Mouse (Mus musculus): Measurements from ENCODE around the gene Ubp1. TPM values are rescaled to one million over a fixed set of nuclear protein-coding genes. Genes with fewer than 3 reads are reported as not detected.
"Not testable (repeated sequence)": the region's sequence is repeated elsewhere in the genome, so short reads cannot be mapped to it uniquely, and the experiment has no call there.

The Ubp1 gene
- 76.9 and 79.6 TPM in 2 replicates for total RNA-seq (2021)
- long read RNA-seq, transcript Ubp1-201 (16 exons, 3,742 nt), result major isoform, 6 of 32 reads
- long read RNA-seq, partial matches to known transcripts, result 6 of 32 reads
- long read RNA-seq, other reads (novel, unspliced or antisense), result 16 of 32 reads

DNA sequence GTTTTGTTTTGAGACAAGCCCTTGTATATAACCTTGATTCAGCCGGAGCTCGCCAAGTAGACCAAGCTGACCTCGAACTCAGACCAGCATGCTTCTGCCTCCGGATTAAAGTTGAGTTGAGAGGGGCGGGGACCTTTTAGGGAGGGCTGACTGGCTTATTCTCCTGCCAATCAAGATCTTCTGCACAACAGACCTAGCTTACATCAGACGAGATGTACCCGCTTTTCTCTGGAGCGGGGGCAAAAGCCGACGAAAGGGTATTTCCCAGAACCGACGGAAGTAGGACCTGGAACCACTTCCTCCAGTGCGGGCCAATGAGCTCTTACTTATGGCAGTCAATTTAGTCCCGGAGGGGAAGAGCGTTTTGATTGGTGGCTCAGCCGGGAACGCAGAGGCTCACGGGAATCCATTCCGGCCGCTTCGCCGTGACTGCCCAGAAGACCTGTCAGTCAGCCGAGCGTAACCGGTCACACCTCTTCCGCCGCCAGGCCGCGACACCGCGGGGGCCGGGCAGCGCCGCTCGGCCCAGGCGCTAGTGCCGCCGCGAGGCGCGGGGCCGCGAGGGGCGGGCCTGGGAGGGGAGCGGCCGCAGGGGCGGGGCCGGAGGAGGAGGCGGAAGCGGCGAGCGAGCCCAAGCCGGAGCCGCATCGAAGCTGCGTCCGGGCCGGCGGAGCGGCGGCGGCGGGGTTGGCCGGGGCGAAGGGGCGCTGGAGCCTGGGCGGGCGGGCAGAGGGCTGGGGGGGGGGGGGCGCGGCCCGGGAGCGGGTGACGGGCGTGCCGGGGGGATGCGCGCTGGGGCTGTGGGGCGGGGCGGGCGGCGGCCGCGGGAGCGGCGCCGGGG, at the start of gene Ubp1:
Gene Ubp1 (plus strand): TSS at position 401 of the 841 bp plus-strand sequence.
- DNase-seq, result peak; percentile 93

DNA sequence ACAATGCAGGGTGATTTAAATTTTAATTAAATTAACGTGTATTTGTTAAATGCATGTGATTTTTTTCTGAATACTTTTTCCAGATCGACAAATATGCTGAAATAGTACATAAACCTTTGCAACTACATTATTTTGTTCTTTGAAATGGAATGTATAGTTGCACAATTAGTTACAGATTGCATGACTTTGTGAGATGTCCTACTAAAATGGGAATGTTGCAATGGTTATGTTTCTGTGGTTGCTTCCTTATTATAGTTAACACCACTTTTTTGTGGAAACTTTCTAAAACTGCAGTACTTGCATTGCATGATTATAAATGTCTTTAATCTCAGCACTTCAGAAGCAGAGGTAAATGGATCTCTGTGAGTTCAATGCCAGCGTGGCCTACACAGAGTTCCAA, 35.8 kb upstream of the Ubp1 start:
- no peak for DNase-seq

- DNase-seq, result no peak
These were observed 27.6 kb upstream of the Ubp1 start for GRCm38 (mm10) chr9:113903136-113903535.

DNA sequence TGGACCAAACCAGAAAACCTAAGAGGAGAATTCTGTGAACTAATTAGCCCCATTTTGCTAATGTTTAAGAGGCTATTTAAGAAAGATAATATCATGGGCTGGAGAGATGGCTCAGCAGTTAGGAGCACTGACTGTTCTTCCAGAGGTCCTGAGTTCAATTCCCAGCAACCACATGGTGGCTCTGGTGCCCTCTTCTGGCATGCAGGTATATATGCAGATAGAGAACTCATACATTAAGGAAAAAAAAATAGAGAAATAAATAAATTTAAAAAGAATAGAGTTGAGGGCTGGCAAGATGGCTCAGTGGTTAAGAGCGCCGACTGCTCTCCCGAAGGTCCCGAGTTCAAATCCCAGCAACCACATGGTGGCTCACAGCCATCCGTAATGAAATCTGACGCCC, 26.4 kb upstream of the Ubp1 start:
- not testable (repeated sequence) for DNase-seq

GRCm38 (mm10) chr9:113915789-113916188, 14.9 kb upstream of the Ubp1 start:
- DNase-seq, result no peak

GRCm38 (mm10) chr9:113922677-113923076, 8.1 kb upstream of the Ubp1 start:
- no peak for DNase-seq

- no peak for DNase-seq
These were observed 5.9 kb upstream of the Ubp1 start for GRCm38 (mm10) chr9:113924883-113925282.

DNA sequence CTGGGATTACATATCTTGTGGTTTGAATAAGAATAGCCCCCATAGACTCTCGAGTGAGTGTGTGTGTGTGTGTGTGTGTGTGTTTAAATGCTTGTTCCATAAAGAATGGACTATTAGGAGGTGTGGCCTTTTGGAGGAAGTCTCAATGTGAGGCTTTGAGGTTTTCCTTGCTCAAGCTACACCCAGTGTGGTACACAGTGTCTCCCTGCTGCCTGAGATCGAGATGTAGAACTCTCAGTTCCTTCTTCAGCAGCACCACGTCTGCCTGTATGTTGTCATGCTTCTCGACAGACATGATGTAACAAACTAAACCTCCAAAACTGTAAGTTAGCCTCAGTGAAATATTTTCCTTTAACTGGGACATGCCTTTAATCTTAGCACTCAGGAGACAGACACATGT, 2.1 kb upstream of the Ubp1 start:
- DNase-seq, result no peak

- DNase-seq, result no peak
These were observed 1.1 kb upstream of the Ubp1 start for GRCm38 (mm10) chr9:113929676-113930075.

- DNase-seq, result peak; percentile 25
These were observed 803 bp downstream of the Ubp1 start for GRCm38 (mm10) chr9:113931375-113932099.

- no peak for DNase-seq
These were observed 1.4 kb downstream of the Ubp1 start for GRCm38 (mm10) chr9:113932100-113932470.

DNA sequence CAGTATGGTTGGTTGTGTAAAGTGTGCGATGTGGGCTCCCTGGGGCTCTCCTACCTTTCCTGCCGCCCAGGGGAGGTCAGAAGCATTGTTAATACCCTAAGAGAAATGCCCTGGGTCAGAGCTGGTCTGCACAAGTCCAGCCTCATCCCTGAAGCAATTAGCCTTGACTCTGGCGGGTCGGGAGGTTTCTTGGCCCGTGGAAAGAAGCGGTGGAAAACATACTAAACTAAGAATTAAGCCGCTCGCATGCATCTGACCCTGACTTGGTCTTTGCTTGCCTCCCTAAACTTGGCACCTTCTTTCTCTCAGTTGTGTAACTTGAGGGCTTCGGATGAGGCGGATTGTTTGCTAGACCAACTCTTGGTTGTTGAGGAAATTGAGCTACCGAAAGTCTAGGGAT, 1.8 kb downstream of the Ubp1 start:
- DNase-seq, result peak; percentile 11

DNA sequence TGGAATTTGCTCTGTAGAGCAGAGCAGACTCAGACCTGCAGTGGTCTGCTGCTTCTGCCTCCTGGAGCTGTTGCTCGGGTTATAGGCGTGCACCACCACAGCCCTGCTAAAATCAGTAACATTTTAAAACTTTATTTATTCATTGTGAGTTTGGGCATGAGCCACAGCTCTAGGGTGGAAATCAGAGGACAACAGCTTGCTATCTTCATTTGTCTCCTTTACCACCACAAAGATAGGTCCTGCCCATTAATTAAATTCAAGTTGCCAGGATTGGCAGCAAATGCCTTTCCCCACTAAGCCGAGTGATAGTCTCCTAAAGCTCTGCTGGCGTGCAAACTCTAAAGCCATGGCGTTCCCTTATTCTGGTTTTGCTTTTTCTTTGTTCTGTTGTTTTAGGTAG, 4.9 kb downstream of the Ubp1 start:
- no peak for DNase-seq

DNA sequence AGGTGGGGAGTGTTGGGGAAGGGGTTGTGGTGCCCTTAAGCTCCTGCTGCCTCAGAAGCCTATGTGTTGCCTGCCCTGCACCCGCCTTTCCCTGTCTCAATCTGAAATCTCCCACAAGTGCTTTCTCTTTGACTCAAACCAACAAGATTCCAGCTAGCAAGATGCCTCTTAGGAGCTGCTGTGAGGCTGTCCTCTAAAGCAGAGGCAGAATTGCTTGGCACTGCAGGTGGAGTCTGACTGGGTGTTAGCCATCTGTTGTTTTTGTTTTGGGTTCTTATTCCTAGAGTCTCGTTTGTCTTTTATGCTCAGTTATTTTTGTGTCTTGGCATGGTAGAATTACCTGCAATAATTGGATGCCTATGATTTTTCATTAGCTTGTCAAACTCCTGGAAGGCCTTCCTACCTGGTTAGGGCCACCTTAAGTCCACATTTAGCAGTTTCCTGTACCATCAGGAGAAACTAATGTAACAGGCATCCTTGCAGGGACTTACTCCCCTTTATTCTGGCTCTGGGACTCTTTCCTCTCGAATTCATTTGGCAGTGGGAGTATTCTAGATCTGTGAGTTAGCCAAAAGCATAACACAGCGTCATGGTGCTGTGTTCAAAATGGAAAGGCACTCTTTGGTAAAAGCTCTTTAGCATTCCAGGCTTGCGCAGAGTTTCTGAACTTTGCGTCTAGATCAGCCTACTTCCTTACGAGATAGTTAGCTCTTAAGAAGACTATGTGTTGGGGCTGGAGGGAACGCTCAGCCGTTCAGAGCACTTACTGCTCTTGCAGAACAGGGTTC, 8.5 kb downstream of the Ubp1 start:
- DNase-seq, result no peak

GRCm38 (mm10) chr9:113941103-113941805, 10.5 kb downstream of the Ubp1 start:
- DNase-seq, result no peak

GRCm38 (mm10) chr9:113943372-113943771, 12.6 kb downstream of the Ubp1 start:
- DNase-seq, result no peak

DNA sequence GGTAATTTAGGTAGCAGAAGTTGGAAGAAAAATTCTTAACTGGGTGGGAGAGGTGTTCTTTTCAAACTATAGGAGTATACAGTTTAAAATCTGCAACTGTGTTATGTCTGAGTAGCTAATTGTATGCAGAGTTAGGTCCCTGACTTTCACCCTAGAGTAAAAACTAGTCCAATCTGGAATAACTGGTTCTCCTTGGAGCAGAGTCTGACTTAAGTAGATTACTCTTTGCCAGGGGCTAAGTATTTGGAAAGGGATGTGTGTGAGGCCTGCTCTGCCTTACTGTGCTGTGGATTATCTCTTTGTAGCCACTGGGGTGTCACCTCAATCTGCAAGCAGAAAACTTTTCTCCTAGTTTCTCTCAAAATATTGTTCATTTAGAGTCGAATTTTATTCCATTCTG, 16.5 kb downstream of the Ubp1 start:
- DNase-seq, result no peak

DNA sequence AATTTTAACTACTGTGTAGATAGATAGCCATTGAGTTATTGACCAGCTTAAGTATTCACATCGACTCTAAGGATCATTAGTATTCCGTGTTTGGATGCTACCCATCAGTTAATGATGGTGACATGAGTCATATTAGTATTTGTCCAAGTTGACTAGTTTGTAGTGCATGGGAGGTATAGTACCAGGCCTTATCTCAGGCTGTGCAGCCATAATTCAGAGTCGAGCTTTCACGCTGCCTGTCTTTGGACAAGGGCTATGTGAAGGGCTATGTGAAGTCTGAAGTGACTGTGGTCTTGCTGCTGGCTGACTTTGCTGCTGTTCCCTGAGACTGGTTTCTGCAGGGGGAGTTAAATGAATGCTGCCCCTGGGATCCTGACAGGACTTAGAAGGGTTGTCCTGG, 27.0 kb downstream of the Ubp1 start:
- DNase-seq, result no peak

DNA sequence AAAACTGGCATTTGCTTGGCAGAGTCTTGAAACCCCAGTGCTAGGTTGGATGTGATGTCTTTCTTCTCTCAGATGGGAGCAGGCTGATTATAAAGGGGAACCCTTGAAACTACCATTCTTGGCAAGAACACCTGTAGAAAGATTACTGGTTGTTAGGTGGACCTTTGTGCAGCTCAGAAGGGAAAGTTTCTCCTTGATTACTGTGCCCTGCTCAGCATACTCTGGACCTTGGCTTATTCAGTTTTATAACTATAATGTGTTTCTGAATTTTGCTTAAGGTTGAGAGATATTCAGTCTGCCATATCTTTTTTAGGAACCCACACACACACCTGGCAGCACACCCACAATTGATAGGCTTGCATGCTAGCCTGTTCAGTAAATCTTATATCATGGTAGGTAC, 33.0 kb downstream of the Ubp1 start:
- DNase-seq, result no peak

- no peak for DNase-seq
These were observed 33.7 kb downstream of the Ubp1 start for GRCm38 (mm10) chr9:113964415-113964814.

DNA sequence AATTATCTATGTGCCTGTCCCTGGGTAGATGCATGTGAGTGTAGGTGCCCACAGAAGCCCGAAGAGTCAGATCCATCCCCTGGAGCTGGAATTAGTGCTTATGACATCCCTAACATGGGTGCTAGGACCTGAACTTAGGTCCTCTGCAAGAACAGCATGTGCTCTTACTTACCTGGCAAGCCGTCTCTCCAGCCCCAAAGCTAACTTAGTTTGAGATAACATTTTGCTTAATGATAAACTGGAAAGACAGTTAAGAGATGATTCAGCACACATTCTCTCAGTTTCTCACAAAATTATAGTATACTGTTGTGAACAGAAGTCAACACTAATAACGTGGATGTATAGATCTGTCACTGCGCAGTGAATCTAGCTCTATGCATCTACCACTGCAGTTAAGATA, 36.1 kb downstream of the Ubp1 start:
- no peak for DNase-seq

- DNase-seq, result no peak
These were observed 38.2 kb downstream of the Ubp1 start for GRCm38 (mm10) chr9:113968967-113969366.
